Mouse (Mus musculus) adrenal gland, postnatal 14 days (tissue): Measurements from ENCODE around the gene Slc9b2. TPM values are rescaled to one million over a fixed set of nuclear protein-coding genes. Genes with fewer than 3 reads are reported as not detected.
A peak's percentile ranks its signal among the peaks of the same experiment; 100 is the strongest.

ENCODE experiments used
- DNase-seq: peaks from one replicate; pipeline ENCODE4 v3.0.0; 2021; ENCODE audit warnings: mixed read lengths
- total RNA-seq: library from RNA; stranded (reverse); gene quantifications from 2 replicates; pipeline ENCODE4 v1.2.3, GENCODE M21; 2021

The Slc9b2 gene
- total RNA-seq, 1 experiment from 2014 or later, result 0.85 TPM

- DNase-seq, result no peak
These were observed 6.2 kb downstream of the Slc9b2 start for GRCm38 (mm10) chr3:135313727-135314126.

DNA sequence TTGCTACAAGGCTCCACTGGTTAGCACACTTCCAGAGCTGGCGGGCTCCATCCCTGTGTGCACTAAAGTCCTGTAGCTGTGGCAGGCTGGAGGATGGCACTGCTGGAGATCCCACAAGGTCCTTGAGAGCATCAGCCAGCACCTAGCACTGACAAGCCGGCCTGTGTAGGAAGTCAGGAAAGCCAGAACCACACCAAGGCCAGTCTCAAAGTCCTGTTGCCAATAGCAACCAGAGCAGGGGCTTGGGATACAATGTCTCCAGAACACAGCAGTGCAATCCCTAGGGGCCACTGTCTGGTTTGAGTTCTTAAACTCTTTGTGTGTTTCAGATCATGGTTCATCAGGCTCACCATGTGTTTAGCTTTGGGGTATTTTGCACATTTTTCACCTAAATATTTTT is 7.3 kb downstream of the Slc9b2 start:
- no peak for DNase-seq

DNA sequence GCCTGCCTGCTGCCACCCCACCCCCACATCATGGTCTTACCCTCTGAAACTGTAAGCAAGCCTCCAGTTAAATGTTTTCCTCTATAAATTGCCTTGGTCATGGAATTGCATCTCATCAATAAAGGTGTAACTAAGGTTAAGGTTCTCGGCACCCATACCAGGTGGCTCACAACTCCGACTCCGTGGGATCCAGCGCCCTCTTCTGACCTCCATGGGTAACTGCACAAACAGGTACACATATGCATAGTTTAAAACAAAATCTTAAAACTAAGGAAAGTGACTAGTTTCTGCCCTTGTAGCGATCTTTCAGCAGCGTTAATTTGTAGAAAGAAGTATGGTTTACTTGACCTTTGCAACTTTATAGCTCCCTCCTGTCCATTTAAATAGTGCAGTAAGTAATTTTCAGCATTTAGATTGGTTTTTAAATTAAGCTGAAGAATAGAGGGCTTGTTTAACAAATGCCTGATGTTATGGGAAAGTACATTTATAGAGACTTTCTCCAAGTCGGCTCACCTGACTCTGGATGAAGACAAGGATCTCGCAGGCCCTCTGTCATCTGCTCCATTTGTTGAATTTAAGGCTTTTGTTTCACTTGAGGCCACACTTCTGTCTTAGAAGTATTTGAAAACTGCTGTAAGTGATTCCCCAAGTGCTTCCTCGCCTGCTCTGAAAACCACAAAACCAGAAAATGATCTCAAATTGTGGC is 8.4 kb downstream of the Slc9b2 start:
- no peak for DNase-seq

- no peak for DNase-seq
These were observed 10.8 kb downstream of the Slc9b2 start for GRCm38 (mm10) chr3:135318331-135318730.

- DNase-seq, result no peak
These were observed 16.9 kb downstream of the Slc9b2 start for GRCm38 (mm10) chr3:135324354-135324753.

DNA sequence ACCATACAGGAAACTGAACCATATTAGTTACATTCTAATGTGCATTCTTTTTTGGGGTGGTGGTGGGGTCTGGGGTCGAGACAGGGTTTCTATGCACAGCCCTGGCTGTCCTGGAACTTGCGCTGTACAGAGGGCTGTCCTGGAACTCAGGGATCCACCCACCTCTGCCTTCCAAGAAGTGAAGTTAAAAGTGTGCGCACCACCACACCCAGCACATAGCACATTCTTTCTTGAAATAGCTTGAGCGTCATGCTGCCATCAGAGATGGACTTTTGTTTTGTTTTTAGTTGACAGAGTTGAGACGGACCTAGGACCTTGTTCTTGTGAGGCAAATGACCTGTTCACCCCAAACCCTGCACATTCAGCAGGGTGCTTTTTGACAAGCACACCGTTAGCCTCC is 19.7 kb downstream of the Slc9b2 start:
- no peak for DNase-seq

- DNase-seq, result no peak
These were observed 20.1 kb downstream of the Slc9b2 start for GRCm38 (mm10) chr3:135327601-135328000.

DNA sequence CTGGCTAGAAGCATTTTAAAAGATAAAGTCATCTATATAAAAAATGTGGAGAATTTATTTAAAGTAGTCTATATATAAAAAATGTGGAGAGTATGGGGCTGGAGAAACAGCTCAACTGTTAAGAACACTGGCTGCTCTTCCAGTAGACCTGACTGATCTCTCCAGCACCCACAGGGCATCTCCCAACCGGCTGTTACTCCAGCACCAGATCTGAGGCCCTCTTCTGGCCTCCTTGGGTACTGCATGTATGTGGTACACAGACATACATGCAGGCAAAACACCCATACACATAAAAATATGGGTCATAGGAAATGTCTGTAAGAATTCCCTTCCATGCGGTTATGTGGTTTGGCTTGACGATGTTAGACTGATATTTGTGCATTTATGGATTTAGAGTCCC is 21.1 kb downstream of the Slc9b2 start:
- DNase-seq, result peak; percentile 72

- DNase-seq, result no peak
These were observed 25.2 kb downstream of the Slc9b2 start for GRCm38 (mm10) chr3:135332691-135333090.

DNA sequence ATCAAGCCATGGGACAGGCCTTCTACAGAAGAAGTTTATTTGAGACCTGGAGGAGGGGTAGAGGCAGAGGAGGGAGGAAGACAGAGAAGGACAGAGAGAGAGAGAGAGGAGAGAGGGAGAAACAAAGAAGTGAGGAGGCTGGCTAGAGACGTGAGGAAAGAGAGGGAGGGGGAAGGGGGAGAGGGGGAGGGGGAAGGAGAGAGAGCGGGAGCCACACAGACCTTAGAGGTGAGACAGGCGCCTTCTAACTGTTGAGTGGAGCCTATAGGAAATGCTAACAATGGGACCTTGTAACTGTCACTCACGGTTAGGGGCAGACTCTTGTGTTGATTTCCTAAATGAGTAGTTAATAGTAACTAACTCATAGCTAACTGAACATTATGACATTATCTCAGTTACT is 26.3 kb downstream of the Slc9b2 start:
- no peak for DNase-seq

DNA sequence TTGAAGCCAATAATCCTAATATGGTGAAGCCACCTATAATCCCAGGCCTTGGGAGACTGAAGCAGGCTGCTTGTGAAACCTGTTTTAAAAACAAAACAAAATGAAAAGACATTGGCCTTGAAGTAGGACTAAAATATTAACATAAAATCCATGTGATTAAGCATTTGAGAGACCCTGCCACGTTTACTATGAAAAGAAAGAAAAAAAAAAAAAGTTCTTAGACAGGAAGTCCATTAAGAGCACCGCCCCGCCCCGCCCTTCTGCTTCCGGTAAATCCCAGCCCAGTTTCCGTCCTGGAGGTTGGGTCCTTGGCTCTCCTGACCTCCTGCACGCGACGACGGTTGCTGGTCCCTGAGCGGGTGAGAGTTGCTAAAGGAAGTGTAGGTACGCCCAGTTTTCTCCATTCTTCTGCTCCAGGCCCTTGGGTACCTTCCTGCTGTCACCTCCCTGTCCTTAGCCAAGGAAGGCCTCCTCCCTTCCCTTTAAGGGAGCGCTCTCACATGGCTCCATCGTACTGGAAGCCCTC is 40.3 kb downstream of the Slc9b2 start, which contains the start of gene Slc9b1:
Gene Slc9b1, plus strand, starts transcription at position 291 of the 526 bp plus-strand sequence.
- DNase-seq, result no peak

DNA sequence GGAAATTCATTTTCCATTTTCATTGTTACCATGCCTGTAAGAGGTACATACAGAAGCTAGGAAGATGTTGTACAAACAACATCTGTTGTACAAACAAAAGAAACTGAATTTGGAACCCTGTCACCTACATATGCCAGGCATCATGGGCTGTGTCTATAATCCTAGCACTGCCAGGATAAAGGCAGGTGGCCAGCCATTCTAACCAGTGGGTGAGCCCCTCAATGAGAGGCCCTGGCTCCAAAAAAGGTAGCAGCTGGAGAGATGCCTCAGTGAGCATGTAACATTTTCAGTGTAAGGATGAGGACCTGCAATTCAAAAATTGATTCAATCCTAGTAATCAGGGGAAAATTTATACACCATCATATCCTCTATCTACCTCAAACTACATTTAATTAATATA is 41.5 kb downstream of the Slc9b2 start:
- DNase-seq, result no peak

DNA sequence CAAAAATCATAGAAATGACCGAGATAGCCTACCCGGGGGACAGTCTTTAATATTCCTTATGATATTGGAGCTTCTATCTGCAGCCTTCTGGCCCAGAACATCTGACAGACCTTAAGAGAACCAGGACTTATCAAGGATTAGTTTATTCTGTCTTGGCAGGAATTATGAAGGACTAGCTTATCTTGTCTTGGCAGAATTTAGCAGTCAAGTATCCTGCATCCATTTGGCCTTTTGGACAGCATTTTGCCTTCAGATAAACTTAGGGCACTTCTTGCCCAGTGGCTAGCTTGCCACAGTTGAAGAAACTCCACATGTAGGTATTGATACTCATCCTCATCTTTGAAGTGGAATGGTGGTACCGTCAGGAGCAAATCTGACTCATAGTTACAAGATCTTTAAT is 44.4 kb downstream of the Slc9b2 start:
- no peak for DNase-seq

DNA sequence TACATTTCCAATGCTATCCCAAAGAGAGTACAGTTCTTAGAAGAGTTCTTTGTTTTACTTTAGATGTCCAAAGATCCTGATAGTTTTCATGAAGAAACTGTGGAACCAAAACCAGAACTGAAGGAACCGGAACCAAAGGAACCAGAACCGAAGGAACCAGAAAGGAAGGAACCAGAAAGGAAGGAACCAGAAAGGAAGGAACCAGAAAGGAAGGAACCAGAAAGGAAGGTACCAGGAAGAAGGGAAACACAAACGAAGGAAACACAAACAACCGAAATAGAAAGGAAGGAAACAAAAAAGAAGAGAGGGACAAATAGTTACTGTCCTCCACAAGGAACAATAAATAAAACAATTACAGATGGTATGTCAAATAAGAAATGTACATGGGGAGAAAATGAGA is 49.9 kb downstream of the Slc9b2 start:
- no peak for DNase-seq

GRCm38 (mm10) chr3:135375836-135376235 is 68.3 kb downstream of the Slc9b2 start:
- DNase-seq, result no peak

DNA sequence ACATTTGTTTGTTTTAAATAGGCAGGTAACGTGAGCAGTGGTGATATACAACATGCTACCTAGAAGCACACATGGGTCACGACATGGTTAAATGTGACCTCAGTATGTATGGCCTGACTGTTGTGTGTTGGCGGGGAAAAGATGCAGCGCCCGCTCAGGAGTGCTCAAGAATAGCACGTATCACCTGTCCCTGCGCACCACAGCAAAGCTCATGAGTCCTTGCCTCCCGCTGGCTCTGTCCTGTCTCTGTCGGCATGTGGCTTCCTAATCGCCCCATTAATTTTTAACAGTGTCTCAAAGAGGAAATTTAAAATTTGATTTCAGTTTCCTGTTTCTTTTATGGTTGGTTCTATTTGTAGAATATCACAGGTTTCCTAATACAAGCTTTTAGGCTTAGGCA is 69.9 kb downstream of the Slc9b2 start:
- DNase-seq, result no peak

GRCm38 (mm10) chr3:135379868-135380267 is 72.4 kb downstream of the Slc9b2 start:
- no peak for DNase-seq

DNA sequence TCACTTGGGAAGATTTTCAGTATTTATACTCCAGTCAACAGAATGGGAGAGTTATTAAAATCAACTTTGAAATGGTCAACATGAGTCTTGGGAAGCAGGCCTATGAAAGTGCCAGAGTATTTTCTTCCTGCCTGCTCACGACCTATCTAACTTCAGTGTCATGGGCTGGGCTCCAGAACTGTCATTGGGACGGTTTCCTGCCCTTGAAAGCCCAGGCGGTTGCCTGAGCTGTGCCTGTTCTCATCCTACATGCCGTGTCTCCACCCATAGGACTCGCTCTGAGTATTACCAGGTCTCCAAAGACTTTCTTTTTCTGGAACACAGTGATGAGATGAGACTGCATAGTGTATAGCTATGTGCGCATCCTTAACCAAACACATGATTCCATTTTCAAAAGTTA is 85.7 kb downstream of the Slc9b2 start:
- DNase-seq, result peak; percentile 38

Other genes with a start within 250 kb of the Slc9b2 start
- gene Cenpe, start 95.2 kb upstream of the Slc9b2 start, total RNA-seq, result 6.3 and 8.7 TPM in 2 replicates
- 3.0 and 4.1 TPM in 2 replicates for gene Bdh2, start 26.5 kb upstream of the Slc9b2 start, total RNA-seq
- 0.79 and 1.3 TPM in 2 replicates for gene Slc9b1, start 40.3 kb downstream of the Slc9b2 start, total RNA-seq
- gene Cisd2, start 116.2 kb downstream of the Slc9b2 start, total RNA-seq, result 30.2 and 31.1 TPM in 2 replicates
- 378 and 407 TPM in 2 replicates for gene Ube2d3, start 130.4 kb downstream of the Slc9b2 start, total RNA-seq
- 11.9 and 16.2 TPM in 2 replicates for gene Manba, start 177.9 kb downstream of the Slc9b2 start, total RNA-seq